Mouse (Mus musculus): Measurements from ENCODE around the gene Fam219b.

Fam219b gene

GRCm38 (mm10) chr9:57566846-57567245 is 29.5 kb downstream of the Fam219b start:
- DNase-seq: no peak

GRCm38 (mm10) chr9:57568500-57568899 is 31.2 kb downstream of the Fam219b start:
- DNase-seq: no peak

- no peak for DNase-seq
Observed at GRCm38 (mm10) chr9:57574397-57574796, 37.1 kb downstream of the Fam219b start.

- DNase-seq: no peak
Observed at GRCm38 (mm10) chr9:57575577-57575976, 38.2 kb downstream of the Fam219b start.

- DNase-seq: no peak
Observed at GRCm38 (mm10) chr9:57577144-57577849, 40.0 kb downstream of the Fam219b start.

- no peak for DNase-seq
Observed at GRCm38 (mm10) chr9:57584991-57585390, 47.7 kb downstream of the Fam219b start.

- DNase-seq: peak; percentile 71
Observed at GRCm38 (mm10) chr9:57589224-57590126, 52.1 kb downstream of the Fam219b start, which contains the start of gene Ulk3. Ulk3 (plus strand) TSS chr9:57589452.

GRCm38 (mm10) chr9:57590726-57591125 is 53.4 kb downstream of the Fam219b start:
- DNase-seq: no peak
